Mouse (Mus musculus) embryo, embryonic 9.5 days (tissue): ENCODE results near the gene Atp1b3.
"Not testable (repeated sequence)": the region's sequence is repeated elsewhere in the genome, so short reads cannot be mapped to it uniquely, and the experiment has no call there.

Experiments
- DNase-seq: peaks from one replicate; pipeline ENCODE4 v3.0.0-alpha.2; 2017; ENCODE audit errors: extremely low spot score

The Atp1b3 gene

GRCm38 (mm10) chr9:96364141-96364838, at the start of gene Atp1b3:
Atp1b3 (minus strand) TSS chr9:96364442.
- peak; percentile 100 for DNase-seq

GRCm38 (mm10) chr9:96412821-96413405, 48.7 kb upstream of the Atp1b3 start:
- no peak for DNase-seq

GRCm38 (mm10) chr9:96404312-96404711, 40.1 kb upstream of the Atp1b3 start:
- no peak for DNase-seq

GRCm38 (mm10) chr9:96399916-96400315, 35.7 kb upstream of the Atp1b3 start:
- not testable (repeated sequence) for DNase-seq

GRCm38 (mm10) chr9:96399425-96399878, 35.2 kb upstream of the Atp1b3 start:
- DNase-seq: no peak

- DNase-seq: no peak
Observed at GRCm38 (mm10) chr9:96398614-96399013, 34.4 kb upstream of the Atp1b3 start.

- no peak for DNase-seq
Observed at GRCm38 (mm10) chr9:96398165-96398564, 33.9 kb upstream of the Atp1b3 start.

- DNase-seq: no peak
Observed at GRCm38 (mm10) chr9:96394910-96395690, 30.9 kb upstream of the Atp1b3 start.

- DNase-seq: no peak
Observed at GRCm38 (mm10) chr9:96393731-96394235, 29.5 kb upstream of the Atp1b3 start.

- DNase-seq: no peak
Observed at GRCm38 (mm10) chr9:96393112-96393511, 28.9 kb upstream of the Atp1b3 start.

GRCm38 (mm10) chr9:96391921-96392320, 27.7 kb upstream of the Atp1b3 start:
- no peak for DNase-seq

- no peak for DNase-seq
Observed at GRCm38 (mm10) chr9:96383714-96384487, 19.7 kb upstream of the Atp1b3 start.

- DNase-seq: no peak
Observed at GRCm38 (mm10) chr9:96382756-96383155, 18.5 kb upstream of the Atp1b3 start.

GRCm38 (mm10) chr9:96381393-96381792, 17.2 kb upstream of the Atp1b3 start:
- no peak for DNase-seq

GRCm38 (mm10) chr9:96379551-96379950, 15.3 kb upstream of the Atp1b3 start:
- no peak for DNase-seq

GRCm38 (mm10) chr9:96378747-96379146, 14.5 kb upstream of the Atp1b3 start:
- DNase-seq: no peak

- DNase-seq: no peak
Observed at GRCm38 (mm10) chr9:96377096-96377495, 12.9 kb upstream of the Atp1b3 start.

GRCm38 (mm10) chr9:96375819-96376218, 11.6 kb upstream of the Atp1b3 start:
- no peak for DNase-seq

GRCm38 (mm10) chr9:96371075-96371474, 6.8 kb upstream of the Atp1b3 start:
- no peak for DNase-seq

GRCm38 (mm10) chr9:96369654-96370384, 5.6 kb upstream of the Atp1b3 start:
- no peak for DNase-seq

- no peak for DNase-seq
Observed at GRCm38 (mm10) chr9:96365271-96365872, 1.1 kb upstream of the Atp1b3 start.
